Mouse (Mus musculus): Measurements from ENCODE around the gene Wdr45b. TPM values are rescaled to one million over a fixed set of nuclear protein-coding genes. Genes with fewer than 3 reads are reported as not detected.
"Not testable (repeated sequence)": the region's sequence is repeated elsewhere in the genome, so short reads cannot be mapped to it uniquely, and the experiment has no call there.

Wdr45b gene
- total RNA-seq (2021) = 10 to 100 TPM; 63.7 to 65.6 TPM

GRCm38 (mm10) chr11:121354091-121354707 is at the start of gene Wdr45b:
TSS of gene Wdr45b (minus strand) at chr11:121354445.
- DNase-seq (ENCODE audit: extremely low spot score in 1 of 2, low spot score in 1 of 2) = peak; percentile 99 to 100

GRCm38 (mm10) chr11:121392405-121392804 is 38.2 kb upstream of the Wdr45b start:
- DNase-seq (ENCODE audit: extremely low spot score in 1 of 2, low spot score in 1 of 2) = no peak

GRCm38 (mm10) chr11:121390793-121391192 is 36.5 kb upstream of the Wdr45b start:
- no peak for DNase-seq (ENCODE audit: extremely low spot score in 1 of 2, low spot score in 1 of 2)

- DNase-seq (ENCODE audit: extremely low spot score in 1 of 2, low spot score in 1 of 2) = no peak
Measured at GRCm38 (mm10) chr11:121388554-121388945, 34.3 kb upstream of the Wdr45b start.

- peak; percentile 66 to 79 for DNase-seq (ENCODE audit: extremely low spot score in 1 of 2, low spot score in 1 of 2)
Measured at GRCm38 (mm10) chr11:121387750-121388553, 33.7 kb upstream of the Wdr45b start, which contains the start of gene Rab40b. TSS of gene Rab40b (minus strand) at chr11:121388251.

- DNase-seq (ENCODE audit: extremely low spot score in 1 of 2, low spot score in 1 of 2) = no peak
Measured at GRCm38 (mm10) chr11:121380294-121380693, 26.0 kb upstream of the Wdr45b start.

- no peak for DNase-seq (ENCODE audit: extremely low spot score in 1 of 2, low spot score in 1 of 2)
Measured at GRCm38 (mm10) chr11:121378644-121379043, 24.4 kb upstream of the Wdr45b start.

GRCm38 (mm10) chr11:121373305-121373704 is 19.1 kb upstream of the Wdr45b start:
- no peak for DNase-seq (ENCODE audit: extremely low spot score in 1 of 2, low spot score in 1 of 2)

GRCm38 (mm10) chr11:121370337-121370994 is 16.2 kb upstream of the Wdr45b start:
- DNase-seq (ENCODE audit: extremely low spot score in 1 of 2, low spot score in 1 of 2) = no peak

GRCm38 (mm10) chr11:121369622-121370021 is 15.4 kb upstream of the Wdr45b start:
- DNase-seq (ENCODE audit: extremely low spot score in 1 of 2, low spot score in 1 of 2) = peak in 1 of 2 experiments; percentile 66

GRCm38 (mm10) chr11:121368731-121369130 is 14.5 kb upstream of the Wdr45b start:
- DNase-seq (ENCODE audit: extremely low spot score in 1 of 2, low spot score in 1 of 2) = no peak

- no peak for DNase-seq (ENCODE audit: extremely low spot score in 1 of 2, low spot score in 1 of 2)
Measured at GRCm38 (mm10) chr11:121367170-121367707, 13.0 kb upstream of the Wdr45b start.

- peak in 1 of 2 experiments; percentile 51 for DNase-seq (ENCODE audit: extremely low spot score in 1 of 2, low spot score in 1 of 2)
Measured at GRCm38 (mm10) chr11:121362212-121362611, 8.0 kb upstream of the Wdr45b start.

- DNase-seq (ENCODE audit: extremely low spot score in 1 of 2, low spot score in 1 of 2) = peak; percentile 22 to 23
Measured at GRCm38 (mm10) chr11:121353326-121354090, 737 bp downstream of the Wdr45b start.

GRCm38 (mm10) chr11:121348727-121349126 is 5.5 kb downstream of the Wdr45b start:
- DNase-seq (ENCODE audit: extremely low spot score in 1 of 2, low spot score in 1 of 2) = not testable (repeated sequence)

GRCm38 (mm10) chr11:121348166-121348565 is 6.1 kb downstream of the Wdr45b start:
- no peak for DNase-seq (ENCODE audit: extremely low spot score in 1 of 2, low spot score in 1 of 2)

GRCm38 (mm10) chr11:121347036-121347435 is 7.2 kb downstream of the Wdr45b start:
- no peak for DNase-seq (ENCODE audit: extremely low spot score in 1 of 2, low spot score in 1 of 2)

GRCm38 (mm10) chr11:121342423-121342822 is 11.8 kb downstream of the Wdr45b start:
- DNase-seq (ENCODE audit: extremely low spot score in 1 of 2, low spot score in 1 of 2) = not testable (repeated sequence)

- DNase-seq (ENCODE audit: extremely low spot score in 1 of 2, low spot score in 1 of 2) = no peak
Measured at GRCm38 (mm10) chr11:121340287-121340686, 14.0 kb downstream of the Wdr45b start.

- DNase-seq (ENCODE audit: extremely low spot score in 1 of 2, low spot score in 1 of 2) = no peak
Measured at GRCm38 (mm10) chr11:121339647-121340046, 14.6 kb downstream of the Wdr45b start.

Measured in layer of hippocampus, postnatal 25 days (tissue).